Mouse (Mus musculus) retina, postnatal 7 days (tissue): ENCODE measurements at regions not wholly inside any gene's neighbourhood (a gene's known extent, or its start where the extent isn't known, plus 50 kb on each side); places are given as distances from the start of the nearest gene placed in this dataset.

ENCODE experiments used
- DNase-seq: peaks from one replicate; pipeline ENCODE4 v3.0.0-alpha.2; 2012; ENCODE audit warnings: low read depth, low spot score

DNA sequence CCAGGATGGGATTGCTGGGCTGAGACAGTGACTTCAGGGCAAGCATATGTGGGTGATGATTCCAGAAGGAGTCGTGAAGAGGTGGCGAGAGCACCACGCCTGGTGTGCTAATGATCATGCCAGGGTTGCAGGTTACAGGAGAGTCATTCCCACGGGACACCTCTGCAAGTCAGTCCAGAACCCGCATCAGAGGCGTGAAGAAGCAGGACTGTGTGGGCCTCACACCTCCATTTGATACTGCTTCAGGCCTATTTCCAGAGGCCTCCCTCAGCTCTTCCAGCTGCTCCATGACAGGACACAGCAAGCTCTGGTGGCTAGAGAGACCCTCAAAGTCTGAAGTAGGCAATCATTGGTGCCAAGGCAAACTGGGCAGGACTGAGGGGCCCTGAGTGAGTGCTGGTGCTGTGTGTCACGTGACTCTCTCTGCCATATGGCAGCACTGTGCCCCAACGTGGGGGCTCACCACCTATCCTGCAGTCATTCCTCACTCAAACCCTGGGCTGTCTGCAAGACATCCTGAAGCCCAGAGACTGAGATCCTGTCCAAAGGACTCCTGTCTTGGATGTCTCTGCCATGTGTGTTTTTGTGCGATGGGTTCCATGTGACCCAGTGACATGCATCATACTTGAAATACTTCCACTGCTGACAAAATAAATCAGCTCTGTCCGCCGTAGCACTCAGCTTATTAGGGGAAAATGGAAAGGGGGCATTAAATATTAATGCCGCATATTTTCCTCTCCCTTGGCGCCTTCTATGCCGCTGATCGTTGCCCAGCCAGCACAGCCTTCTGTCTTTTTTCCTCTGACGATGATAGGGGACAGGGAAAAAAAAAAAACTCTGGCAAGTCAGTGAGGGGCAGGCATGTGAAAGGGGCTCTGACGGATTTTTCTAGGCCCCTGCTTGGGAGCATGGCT, 247.6 kb upstream of the Habp2 start:
- no peak for DNase-seq

DNA sequence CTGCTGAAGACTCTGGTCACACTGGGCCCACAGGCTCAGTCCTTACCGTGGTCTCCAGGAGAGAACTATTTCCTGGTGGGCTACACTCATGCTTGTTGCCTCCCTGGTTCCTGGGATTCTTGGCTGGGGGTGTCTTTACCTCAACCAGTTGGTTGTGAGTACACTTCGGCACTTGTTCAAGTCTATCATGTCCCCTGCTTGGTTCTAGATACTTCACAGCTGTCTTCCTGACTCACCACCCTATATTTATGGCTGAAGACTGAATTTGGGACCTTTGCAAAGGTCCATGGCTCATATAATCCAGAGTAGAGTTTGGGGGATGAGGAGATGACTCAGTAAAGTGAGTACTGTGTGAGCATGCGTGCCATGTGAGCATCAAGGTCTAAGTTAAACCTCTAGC, 245.0 kb upstream of the Habp2 start:
- no peak for DNase-seq

DNA sequence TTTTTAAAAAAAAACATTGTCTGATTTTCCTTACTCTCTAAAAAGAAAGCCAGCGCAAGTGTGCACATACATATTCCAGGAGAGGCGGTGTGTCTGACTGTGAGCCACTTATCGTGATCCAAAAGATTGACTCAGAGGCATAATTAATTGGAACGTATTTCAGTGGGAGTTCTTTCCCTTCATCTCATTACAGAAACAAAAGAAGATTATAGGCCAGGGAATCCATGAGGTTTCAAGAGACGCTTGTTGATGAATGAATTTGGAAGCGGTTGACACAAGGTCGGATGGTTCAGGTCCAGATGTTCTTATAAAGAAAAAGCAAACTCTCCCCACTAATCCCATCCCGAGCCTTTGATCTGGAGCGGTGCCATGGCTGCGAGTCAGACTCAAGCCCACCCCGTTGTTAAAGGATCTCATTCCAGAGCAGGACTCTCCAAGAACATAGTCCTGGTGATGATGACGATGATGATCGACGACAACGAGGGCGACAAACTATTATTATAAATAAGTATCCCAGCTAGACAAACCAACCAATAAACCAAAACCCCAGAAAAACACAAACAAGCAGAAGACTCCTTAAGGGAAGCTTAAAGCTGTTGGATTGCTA, 240.1 kb upstream of the Habp2 start:
- DNase-seq, result peak; percentile 24

DNA sequence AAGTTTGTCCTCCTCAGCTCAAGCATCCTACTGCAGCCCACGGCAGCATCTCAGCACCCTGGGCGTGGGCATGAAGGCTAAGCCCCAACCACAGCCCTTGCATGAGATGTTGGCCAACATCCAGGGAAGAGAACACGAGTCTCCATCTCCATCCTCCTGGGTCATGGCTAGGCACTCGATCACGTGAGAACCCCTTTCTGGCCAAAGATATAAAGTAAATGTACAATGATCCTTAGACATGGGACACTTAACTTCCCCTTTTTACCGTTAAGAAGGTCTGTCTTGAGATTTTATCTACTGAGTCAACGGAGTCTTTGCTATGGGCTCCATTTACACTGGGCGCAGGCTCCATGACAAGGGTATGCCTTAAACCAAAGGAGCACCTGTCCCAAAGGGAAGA, 232.8 kb upstream of the Habp2 start:
- DNase-seq, result no peak

DNA sequence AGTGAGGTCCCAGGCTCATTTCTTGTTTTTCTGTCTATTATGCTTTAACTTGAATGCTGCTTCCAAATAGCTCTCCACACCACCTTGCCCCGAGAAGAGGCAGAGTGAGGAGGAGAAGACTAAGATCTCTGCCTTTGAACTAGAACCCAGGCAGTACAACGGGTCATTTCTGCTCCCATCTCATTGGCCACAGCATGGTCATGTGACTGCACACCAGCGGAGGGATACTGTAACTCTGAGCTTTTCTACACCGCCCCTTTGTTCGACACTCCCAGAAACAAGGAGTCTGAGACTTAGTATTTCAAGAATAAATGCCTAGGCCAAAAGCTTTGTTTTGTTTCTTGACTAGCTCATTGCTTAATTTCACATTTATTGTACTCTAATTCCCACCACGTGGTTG, 230.5 kb upstream of the Habp2 start:
- no peak for DNase-seq

DNA sequence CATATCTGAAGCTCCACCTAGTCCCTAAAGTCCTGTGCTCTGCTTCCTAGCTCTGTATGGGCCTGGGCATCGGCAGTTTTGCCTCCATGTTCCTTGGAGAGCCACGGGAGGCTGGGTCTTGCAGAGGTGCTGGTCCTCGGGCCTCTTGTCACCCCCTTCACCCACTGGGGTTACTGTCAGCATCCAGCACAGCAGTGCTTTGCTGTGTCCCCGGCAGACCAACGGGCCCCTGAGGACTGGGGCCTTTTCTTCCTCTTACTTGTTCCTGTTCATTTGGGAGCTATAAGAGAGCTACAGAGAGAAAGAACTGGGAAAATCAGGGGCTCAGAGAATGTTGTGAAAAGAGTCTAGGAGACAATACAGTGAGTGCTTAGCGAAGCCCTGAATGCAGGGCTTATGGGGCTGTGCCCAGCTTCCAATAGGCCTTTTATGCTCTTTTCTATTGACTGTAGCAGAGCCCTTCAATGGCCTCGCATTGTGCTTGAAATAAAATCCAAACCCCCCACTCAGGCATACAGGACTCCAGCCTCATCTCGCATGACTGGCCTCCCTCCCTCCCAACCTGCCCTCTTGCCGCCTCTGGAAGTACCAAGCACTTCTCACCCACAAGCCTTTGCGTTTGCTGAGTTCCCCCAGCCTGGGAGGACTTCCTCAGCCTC, 224.9 kb upstream of the Habp2 start:
- DNase-seq, result no peak

DNA sequence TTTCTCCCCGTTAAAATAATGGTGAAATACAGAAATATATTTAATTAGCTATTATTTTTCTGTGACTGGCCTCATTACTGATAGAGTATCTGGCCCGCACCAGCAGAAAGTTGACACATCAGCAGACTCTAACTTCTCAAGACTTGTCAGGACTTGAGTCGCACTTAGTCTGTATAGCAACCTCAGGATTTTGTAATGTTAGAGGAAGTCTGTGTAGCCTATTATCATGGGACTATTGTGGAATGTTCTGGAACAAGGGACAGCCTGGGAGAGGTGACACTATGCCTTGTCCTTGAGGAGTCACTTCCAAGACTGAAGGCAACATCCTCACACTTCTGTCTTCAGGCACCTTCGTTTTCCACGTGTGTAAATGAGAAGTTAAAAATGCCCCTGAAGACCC, 223.8 kb upstream of the Habp2 start:
- no peak for DNase-seq

DNA sequence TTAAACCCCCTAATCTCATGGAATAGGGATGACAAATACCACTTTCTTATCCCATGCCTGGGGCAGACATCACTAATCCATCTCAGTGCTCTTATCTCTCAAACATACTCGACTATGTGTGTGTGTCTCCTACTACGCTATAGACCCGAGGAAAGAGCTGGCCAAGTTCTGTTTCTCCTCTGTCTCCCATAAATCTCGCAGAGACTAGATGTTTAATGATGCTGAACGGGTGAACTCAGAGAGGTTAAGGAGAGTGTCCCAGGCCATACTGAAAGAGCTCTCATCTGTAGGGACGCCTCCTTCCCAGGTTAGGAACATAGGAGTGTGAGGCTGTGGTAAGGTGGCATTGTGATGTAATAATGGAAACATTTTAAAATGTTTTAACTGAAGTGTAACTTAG, 221.2 kb upstream of the Habp2 start:
- no peak for DNase-seq

DNA sequence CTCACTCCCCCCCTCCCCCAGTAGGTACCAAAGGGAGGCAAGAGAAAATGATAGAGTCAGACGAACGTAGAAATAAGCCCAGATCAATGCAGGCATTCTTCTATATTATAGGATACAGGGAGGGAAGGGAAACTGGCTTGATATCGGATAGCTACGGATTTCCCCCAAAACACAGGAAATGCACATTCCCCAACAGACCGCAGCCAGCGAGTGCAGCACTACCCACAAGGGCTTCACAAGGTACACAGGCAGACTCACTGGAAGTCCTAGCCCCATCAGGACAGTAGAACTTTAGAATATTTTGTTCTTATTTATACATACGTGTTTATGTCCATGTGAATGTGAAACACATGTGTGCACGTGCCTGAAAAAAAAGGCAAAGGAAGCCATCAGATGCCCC, 218.8 kb upstream of the Habp2 start:
- no peak for DNase-seq

DNA sequence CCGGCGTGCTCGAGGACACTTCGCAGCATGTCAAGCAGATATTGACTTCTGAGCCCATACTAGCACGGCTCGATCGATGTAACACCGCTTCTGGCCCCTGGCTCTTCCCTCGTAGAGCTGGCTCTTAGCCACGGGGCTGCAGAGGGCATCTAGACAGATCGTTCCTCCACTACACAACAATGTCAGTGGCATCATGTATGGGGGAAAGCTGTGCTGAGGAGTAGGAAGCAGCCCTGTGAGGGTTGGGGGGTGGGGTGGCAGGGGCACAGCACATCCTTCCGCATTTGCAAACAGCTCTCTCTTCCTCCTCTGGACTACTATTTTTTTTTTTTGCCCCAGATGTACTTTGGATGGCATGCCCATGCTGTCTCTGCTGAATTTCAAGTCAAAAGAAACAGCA, 218.1 kb upstream of the Habp2 start:
- DNase-seq, result no peak

DNA sequence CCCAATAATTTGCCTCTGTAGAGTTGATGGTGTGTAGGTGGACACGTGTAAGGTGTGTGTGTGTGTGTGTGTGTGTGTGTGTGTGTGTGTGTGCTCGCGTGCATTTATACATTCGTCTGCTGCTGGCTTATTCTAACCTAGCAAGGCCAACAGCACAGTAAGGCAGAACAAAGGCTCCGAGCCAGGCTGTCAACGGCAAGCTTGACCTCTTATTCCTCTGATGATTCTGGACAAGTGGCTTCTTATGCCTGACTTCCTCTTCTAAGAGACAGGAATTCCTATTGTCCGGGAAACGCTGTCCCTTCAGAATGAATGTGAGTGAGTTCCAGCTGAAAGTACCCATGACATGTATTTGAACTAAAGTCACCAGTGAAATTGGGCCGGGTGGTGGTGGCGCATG, 217.7 kb upstream of the Habp2 start:
- no peak for DNase-seq

DNA sequence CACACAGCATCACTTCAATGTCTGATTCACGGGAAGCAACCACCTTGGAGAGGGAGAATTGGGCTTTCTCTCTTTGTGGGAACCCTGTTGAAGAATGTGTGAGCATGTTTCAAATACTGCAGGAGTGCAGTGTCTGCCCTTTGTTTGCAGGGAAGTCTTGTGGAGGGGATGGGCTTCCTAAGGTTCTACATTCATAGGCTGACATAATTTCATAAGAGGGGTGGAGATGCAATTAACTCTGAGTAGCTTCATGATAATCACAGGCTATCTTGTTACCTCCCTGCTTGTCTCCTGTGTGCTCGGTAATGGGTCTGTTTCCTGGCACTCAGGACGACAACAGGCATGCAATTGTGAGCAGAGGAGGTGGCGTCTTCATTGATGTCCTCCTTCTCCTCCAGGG, 215.6 kb upstream of the Habp2 start:
- no peak for DNase-seq

DNA sequence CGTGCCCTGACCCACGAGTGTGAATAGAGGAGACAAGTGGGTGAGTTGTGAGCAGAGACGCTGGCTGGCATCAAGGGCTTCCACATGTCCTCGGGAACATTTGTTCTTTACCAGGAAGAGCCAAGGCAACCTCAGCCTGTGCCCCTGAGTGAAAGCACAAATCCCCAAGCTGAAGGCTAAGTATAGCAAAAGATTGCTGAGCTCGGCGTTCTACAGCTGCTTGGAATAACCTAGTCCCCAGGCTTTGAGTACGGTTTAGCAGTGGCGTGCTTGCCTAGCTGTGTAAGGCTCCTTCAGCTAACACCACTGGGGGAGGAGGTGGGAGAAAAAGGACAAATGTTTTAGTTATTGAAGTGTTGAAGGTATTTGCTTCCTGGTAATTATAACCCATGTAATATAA, 210.8 kb upstream of the Habp2 start:
- no peak for DNase-seq

DNA sequence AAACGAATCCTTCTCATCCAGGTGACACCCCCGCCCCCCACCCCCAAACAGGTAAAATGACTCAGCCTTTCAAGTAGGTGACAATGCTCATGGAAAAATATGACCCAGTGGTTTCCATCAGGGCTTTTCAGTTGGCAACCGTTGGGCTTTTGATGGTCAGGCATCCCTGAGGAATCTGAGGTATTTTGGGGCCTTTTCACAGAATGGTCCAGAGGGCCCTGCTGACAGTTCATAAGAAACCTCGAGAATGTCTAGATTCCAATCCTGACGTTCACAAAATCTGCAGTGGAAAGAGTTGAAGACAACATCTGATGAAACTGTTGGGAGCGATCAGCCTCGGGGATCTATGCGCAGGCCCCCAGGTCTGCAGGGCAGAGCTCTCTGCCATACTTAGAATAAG, 209.4 kb upstream of the Habp2 start:
- no peak for DNase-seq

DNA sequence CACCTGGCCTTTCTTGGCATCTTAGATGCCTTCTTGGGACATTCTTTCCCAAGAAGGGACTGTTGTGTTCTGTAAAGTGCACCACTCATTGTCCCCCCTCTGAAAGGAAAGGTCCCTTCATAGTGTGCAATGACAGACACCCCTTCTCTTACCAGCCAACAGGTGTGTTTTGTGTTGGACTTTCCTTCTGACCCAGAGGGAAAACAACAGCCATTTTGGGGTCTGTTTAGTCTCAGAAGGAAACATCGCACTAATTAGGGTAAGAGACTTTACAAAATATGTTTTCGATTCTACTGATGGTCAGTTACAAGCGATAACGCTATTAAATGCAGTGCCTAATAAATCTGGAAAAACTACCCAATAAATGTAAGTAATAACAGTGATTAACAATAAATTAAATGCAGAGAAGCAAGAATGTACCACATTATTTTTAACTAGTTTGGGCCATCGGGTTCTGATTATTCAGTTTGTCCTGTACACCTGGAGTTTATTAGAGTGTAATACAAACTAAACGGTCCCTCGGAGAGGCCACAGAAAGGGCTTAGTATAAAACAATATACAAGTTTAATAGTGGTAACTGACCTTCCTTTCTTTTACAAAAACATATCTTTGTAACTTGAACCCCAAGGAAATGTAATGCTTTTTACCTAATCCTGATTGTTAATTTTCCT, 200.4 kb upstream of the Habp2 start:
- no peak for DNase-seq

DNA sequence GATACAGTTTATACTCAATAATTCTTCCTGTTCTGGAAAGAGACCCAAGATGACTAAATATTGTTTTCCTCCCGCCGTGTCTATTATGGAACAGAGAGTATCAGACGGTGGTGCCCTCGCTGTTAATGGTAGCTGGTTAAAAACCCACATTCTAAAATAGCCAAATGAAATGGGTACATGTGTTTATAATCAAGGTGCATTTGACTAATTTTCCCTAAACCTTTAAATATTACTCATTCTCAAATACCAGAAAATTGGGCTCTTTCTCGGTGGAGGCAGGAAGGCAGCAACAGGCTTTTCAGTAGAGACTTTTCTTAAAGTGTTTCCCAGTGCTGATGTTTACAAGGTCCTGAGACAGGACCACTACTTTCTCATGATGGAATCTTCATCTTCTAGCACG, 199.8 kb upstream of the Habp2 start:
- DNase-seq, result no peak

DNA sequence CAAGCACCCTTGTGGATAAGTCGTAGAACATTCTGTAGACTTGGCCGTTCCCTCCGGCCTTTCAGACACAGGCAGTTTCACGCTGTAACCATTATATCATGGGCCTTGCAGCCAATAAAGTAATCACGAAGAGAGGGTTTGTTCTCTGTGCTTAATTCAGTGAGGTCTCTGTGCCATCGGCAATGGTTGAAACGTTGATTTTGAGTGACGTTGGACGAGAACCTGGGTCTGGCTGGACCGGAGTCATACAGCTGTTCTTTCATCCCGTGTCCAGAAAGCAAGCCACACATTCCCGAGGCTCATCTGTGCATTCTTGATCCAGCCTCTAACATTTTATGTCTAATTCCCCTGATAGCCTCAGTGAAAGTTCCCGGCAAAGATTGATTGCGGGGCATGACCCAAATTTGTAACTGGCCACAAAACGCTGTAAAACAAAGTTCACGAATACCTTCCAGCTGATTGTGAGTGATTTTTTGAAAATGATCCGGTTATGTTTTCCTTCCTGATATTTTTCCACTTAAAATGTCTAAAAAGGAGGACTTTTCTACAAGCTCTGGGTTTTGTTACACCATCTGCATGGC, 197.1 kb upstream of the Habp2 start:
- no peak for DNase-seq

DNA sequence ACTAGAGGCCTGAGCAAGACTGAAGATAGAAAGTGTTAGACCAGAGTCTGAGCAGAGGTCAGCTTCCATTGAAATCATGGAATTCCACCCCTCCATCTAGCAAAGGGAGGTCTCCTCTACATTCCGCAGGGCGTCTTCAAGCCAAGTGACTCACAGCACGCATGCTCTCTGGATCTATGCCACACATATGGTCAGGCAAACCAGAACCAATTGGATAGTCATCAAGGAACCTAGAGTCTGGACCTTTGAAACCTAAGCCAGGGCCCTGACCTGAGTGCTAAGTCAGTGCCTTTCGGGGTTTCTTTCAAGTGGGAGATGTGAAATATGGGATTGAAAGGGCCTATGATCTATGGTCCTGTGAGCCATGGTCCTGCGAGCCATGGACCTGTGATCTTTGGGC, 195.4 kb upstream of the Habp2 start:
- no peak for DNase-seq

DNA sequence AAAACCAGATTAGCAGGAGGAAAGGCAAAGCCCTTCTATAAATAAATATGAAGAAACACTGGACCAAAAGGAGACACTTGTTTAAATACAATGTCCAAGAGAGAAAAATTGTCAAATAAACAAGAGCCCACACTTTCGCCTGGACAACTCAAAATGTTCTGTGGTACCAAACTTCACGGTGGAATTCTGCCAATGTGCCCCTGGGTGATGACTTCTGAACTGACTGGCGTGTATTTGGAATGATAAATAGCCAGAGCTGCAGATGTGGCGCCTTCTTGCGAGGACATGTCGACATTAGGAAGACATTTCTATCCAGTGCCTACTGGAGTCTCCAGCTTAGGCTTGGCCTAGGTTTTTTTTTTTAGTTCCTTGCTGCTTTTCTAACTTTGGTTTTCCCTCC, 191.1 kb upstream of the Habp2 start:
- no peak for DNase-seq

DNA sequence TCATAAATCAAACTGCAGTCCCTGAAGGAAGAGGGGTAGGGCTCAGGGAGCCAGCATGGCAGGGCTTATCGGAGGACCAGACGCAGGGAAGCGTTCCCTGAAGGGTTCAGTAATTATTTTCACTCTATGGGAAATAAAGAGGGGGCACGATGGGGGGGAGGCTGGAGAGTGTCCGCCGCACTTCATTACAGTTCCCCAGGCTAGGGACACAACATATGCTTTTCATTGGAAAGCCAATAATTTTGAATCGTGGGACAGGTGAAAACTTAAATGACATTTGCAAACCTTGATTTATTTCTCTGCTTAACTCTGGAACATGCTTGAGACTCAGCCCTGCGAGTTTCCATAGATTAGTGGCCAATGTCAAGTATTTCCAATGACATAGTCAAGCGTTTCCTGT, 187.2 kb upstream of the Habp2 start:
- DNase-seq, result no peak

DNA sequence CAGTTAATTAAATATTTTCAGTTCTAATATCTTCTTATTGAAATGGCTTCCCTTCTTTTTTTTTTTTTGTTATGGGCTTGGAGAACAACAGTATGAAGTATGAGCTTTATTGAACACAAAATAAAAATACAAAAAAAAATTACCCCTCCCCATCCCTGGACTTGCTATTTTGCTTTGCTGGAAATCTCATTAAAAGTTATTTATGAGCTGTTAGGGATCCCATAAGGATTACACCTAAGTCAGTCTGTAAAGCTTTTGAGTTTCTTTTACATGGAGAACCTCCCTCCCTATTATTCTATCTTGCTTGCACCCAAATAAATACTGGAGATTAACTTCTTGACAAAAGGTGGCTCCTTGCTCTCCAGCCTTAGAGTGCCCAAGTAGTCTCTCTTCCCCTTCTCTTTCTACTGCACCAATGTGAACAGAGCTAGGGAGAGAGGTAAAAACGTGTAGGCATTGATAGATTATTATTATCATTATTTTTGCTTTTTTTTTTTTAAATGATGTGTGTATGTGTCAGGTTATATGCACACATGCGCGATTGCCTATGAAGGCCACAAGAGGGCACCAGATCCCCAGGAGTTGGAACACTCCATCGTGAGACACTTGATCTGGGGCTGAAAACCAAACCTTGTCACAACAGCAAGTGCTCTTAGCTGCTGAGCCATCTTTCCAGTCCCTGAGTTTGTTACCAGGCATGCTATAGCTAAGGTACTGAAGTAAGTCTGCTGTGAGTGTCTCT, 186.6 kb upstream of the Habp2 start:
- no peak for DNase-seq
